Mouse (Mus musculus) midbrain, embryonic 10.5 days (tissue): Measurements from ENCODE around the gene Unc119b. TPM values are rescaled to one million over a fixed set of nuclear protein-coding genes. Genes with fewer than 3 reads are reported as not detected.
A peak's percentile ranks its signal among the peaks of the same experiment; 100 is the strongest.
"Not testable (repeated sequence)": the region's sequence is repeated elsewhere in the genome, so short reads cannot be mapped to it uniquely, and the experiment has no call there.

Source experiments
- DNase-seq: peaks from one replicate; pipeline ENCODE4 v3.0.0-alpha.2; 2017; ENCODE audit warnings: low spot score
- H3K27ac ChIP-seq: fragments of 300-500 bp; sonication (generic); replicated peaks from 2 replicates; pipeline ENCODE4 v1.5.1; 2016; ENCODE audit warnings: mild to moderate bottlenecking
- H3K27me3 ChIP-seq: fragments of 300-500 bp; sonication (generic); 2 replicates; pipeline ENCODE4 v1.6.1; 2016; ENCODE audit warnings: low read depth, mild to moderate bottlenecking; ENCODE audit not compliant: poor library complexity, severe bottlenecking
- H3K36me3 ChIP-seq: fragments of 300-500 bp; sonication (generic); 2 replicates; pipeline ENCODE4 v1.6.1; 2016; ENCODE audit warnings: mild to moderate bottlenecking, moderate library complexity
- H3K4me1 ChIP-seq: fragments of 300-500 bp; sonication (generic); 2 replicates; pipeline ENCODE4 v1.6.1; 2016
- H3K4me3 ChIP-seq: fragments of 300-500 bp; sonication (generic); 2 replicates; pipeline ENCODE4 v1.5.1; 2016; ENCODE audit warnings: mild to moderate bottlenecking, moderate library complexity
- H3K9me3 ChIP-seq: fragments of 300-500 bp; sonication (generic); replicated peaks from 2 replicates; pipeline ENCODE4 v1.6.1; 2016; ENCODE audit warnings: mild to moderate bottlenecking
- WGBS: fragments of 180-500 bp; shearing (Covaris S2); methylation state at CpG from one replicate; pipeline ENCODE4 v1.1.7; 2016; 5-methylcytosine and 5-hydroxymethylcytosine counted together
- polyA plus RNA-seq: library from polyadenylated mRNA; unstranded; fragments of >200 nt; fragmentation: Nextera tagmentation; extraction: Ambion mirVana; gene quantifications from 2 replicates; pipeline ENCODE4 v1.2.1, GENCODE M21; 2016

Gene Unc119b
- polyA plus RNA-seq, 1 experiment from 2014 or later = 68.7 TPM

DNA sequence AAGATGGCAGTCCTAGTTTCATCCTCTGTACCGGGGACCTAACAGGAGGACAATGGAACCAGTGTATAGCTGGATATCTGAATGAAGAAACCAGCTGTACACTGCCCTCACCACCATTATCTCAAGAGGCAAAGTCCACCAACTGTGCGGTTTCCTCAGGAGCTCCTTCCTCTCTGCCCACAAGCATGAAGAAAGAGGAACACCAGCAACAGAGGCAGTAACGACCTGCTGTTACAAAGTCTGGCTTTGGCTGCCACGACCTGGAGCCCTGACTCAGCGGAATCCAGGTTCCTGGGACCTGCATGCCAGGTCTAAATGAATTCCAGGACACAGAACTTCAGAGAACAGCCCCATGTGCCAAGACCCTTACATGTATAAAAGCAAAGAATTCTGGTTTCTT, 21.1 kb upstream of the Unc119b start:
- H3K4me1 ChIP-seq = peaks cover 68% of the 10 kb centered on the region
- DNase-seq = no peak
- 0 out of 2 replicates have a peak overlapping the region, but pooled peaks have one; percentile 49 for H3K27ac ChIP-seq
- peak overlapping the region; percentile 93 for H3K4me3 ChIP-seq
- H3K36me3 ChIP-seq = peaks cover 35% of the 10 kb centered on the region
- no peaks in the 10 kb centered on the region for H3K9me3 ChIP-seq
- 68% methylated on average over 5 of the region's 5 CpGs for WGBS
- H3K27me3 ChIP-seq = no peaks in the 10 kb centered on the region

GRCm38 (mm10) chr5:115155156-115155631, 20.4 kb upstream of the Unc119b start:
- peaks cover 42% of the 10 kb centered on the region for H3K36me3 ChIP-seq
- DNase-seq = no peak
- peaks cover 68% of the 10 kb centered on the region for H3K4me1 ChIP-seq
- H3K4me3 ChIP-seq = peak overlapping the region; percentile 93
- no peaks in the 10 kb centered on the region for H3K27me3 ChIP-seq
- 83% methylated on average over 13 of the region's 13 CpGs for WGBS
- no peaks in the 10 kb centered on the region for H3K9me3 ChIP-seq
- H3K27ac ChIP-seq = 0 out of 2 replicates have a peak overlapping the region, but pooled peaks have one; percentile 49

DNA sequence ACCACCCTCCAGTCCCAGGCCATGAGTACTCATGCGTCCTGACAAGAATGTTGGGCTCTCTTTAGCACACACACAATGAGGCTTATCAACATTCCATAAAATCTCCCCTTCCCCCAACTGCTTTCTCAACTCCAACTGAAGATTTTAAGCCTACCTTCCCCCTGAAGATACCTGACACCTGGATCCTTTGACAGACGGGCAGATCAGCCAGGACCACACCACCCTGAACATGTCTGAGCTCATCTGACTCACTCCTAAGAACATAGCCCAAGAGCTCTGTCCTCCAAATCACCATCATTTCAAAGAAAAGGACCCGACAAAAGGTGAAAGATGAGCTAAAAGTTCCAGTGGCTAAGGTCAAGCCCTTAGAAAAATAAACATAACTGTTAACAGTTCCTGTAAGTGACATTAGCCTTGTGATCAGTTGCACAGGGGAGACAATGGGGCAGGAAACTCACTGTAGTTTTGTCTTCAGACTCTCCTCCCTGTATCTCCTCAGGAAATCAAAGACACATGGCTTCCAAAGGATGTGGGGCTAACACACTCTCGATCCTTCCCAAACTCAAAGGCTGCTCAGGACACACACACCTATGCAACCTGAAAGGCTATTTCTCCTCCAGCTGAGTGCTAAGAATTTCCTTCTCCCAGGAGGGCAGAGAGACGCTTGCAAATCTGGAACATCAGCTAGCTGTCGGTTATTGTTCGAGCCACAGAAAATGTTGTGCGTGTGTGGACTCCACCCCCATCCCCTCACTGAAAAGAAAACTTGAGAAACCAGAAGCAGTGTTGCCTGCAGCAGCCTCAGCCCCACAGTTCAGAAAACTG, 17.6 kb upstream of the Unc119b start:
- Histone ChIP-seq H3K4me1 (peaks cover 50% of the 10 kb centered on the region), H3K27me3 (no peaks in the 10 kb centered on the region), H3K4me3 (no peak overlapping the region; the same call in 1 of the 2 replicates), H3K9me3 (no peaks in the 10 kb centered on the region; the same call in 1 of the 2 replicates), H3K27ac (no peak overlapping the region), H3K36me3 (peaks cover 70% of the 10 kb centered on the region)
- WGBS = 66% methylated on average over 8 of the region's 8 CpGs
- DNase-seq = no peak

GRCm38 (mm10) chr5:115151457-115151856, 16.7 kb upstream of the Unc119b start:
- Histone ChIP-seq H3K27me3 (no peaks in the 10 kb centered on the region), H3K9me3 (no peaks in the 10 kb centered on the region; the same call in 1 of the 2 replicates), H3K36me3 (peaks cover 79% of the 10 kb centered on the region), H3K27ac (no peak overlapping the region), H3K4me1 (peaks cover 41% of the 10 kb centered on the region), H3K4me3 (no peak overlapping the region)
- WGBS = 91% methylated on average over 13 of the region's 13 CpGs
- no peak for DNase-seq

DNA sequence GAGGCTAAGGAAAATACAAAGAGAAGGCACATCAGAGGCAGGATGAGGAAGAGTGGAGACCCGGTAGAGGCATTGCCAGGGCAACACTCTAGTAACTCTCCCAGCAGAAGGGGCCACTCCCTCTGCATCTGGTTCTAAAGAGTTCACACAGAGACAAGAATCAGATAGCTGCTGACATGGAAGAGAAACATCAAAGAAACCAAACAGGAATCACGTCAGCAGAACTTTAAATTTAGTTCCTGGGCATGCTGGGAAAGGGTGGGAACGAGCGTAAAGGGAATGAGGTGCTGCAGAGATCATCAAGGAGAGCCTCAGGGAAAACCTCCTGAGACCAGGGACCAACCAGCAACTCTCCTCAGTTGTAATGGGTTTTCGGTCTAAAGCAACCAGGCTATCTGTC, 16.2 kb upstream of the Unc119b start:
- H3K36me3 ChIP-seq = peaks cover 83% of the 10 kb centered on the region

GRCm38 (mm10) chr5:115149675-115150459, 15.1 kb upstream of the Unc119b start:
- H3K9me3 ChIP-seq = no peaks in the 10 kb centered on the region; the same call in 1 of the 2 replicates
- peaks cover 27% of the 10 kb centered on the region for H3K4me1 ChIP-seq
- no peak overlapping the region for H3K27ac ChIP-seq
- H3K27me3 ChIP-seq = no peaks in the 10 kb centered on the region
- H3K36me3 ChIP-seq = peaks cover 87% of the 10 kb centered on the region
- 95% methylated on average over 14 of the region's 14 CpGs for WGBS
- no peak for DNase-seq
- no peak overlapping the region for H3K4me3 ChIP-seq

More for the DNA sequence above, 16.2 kb upstream of the Unc119b start:
- Histone ChIP-seq H3K27ac (no peak overlapping the region), H3K4me1 (peaks cover 36% of the 10 kb centered on the region), H3K27me3 (no peaks in the 10 kb centered on the region), H3K9me3 (no peaks in the 10 kb centered on the region; the same call in 1 of the 2 replicates), H3K4me3 (no peak overlapping the region)
- WGBS = 84% methylated on average over 5 of the region's 5 CpGs
- DNase-seq = no peak

DNA sequence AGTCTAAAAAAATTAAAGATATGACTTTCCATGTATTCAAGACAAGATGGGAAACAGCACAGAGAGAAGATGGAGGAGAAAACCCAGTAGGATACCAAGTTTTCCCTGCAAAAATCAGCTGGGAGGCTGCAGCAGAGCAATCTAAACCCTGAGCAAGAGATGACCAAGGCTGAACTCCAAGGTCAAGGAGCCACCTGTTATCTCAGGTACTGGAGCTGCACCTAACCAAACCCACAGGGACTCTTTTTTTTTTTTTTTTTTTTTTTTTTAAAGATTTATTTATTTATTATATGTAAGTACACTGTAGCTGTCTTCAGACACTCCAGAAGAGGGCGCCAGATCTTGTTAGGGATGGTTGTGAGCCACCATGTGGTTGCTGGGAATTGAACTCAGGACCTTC, 14.1 kb upstream of the Unc119b start:
- Histone ChIP-seq H3K4me1 (peaks cover 22% of the 10 kb centered on the region), H3K36me3 (peaks cover 97% of the 10 kb centered on the region)
- not testable (repeated sequence) for H3K4me3 ChIP-seq, H3K27me3 ChIP-seq, DNase-seq, H3K27ac ChIP-seq, H3K9me3 ChIP-seq
- no CpG with 5 or more reads among the region's 1 CpGs for WGBS

DNA sequence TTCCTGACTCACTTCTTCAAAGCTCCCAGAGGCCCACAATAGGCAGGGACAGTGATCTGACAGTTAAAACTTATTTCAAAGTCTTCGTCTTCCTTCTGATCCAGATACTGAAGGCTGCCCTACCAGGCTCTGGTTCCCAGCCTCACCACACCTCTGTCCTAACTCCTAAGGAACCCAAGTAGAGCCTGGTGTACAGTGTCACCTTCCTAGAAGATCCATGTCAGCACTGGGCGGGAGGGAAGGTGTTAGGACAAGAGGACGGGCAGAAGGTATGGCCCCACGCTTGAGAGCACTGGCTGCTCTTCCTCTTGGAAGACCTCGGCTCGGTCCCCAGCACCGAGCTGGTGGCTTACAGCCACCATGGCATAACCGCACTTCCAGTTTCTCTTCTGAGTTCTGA, 13.6 kb upstream of the Unc119b start:
- Histone ChIP-seq H3K4me3 (no peak overlapping the region), H3K27ac (no peak overlapping the region), H3K4me1 (peaks cover 22% of the 10 kb centered on the region), H3K9me3 (no peaks in the 10 kb centered on the region; the same call in 1 of the 2 replicates), H3K27me3 (no peaks in the 10 kb centered on the region), H3K36me3 (peaks cover 94% of the 10 kb centered on the region)
- 92% methylated on average over 8 of the region's 8 CpGs for WGBS
- DNase-seq = no peak

DNA sequence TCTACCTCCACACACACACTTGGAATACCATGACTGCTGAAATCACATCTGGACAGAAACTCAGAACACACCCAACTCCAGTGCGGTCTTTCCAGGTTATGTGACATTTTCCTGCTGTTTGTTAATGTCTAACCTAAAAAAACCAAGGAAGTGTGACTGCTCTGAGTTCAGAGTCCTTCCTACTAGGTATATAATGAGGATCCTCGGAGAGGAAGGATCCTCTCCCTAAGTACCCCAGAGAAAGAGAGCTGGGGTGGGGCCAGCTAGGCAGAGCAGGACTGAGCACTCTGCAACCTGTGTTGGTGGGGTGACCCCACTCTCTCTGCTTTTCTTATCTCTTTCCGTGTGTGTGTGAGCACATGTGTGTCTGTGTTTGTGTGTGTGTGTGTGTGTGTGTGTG, 12.6 kb upstream of the Unc119b start:
- WGBS = 96% methylated on average over 3 of the region's 3 CpGs
- Histone ChIP-seq H3K36me3 (peaks cover 92% of the 10 kb centered on the region), H3K27me3 (no peaks in the 10 kb centered on the region), H3K27ac (no peak overlapping the region), H3K4me1 (peaks cover 19% of the 10 kb centered on the region), H3K4me3 (no peak overlapping the region), H3K9me3 (no peaks in the 10 kb centered on the region; the same call in 1 of the 2 replicates)
- DNase-seq = no peak

DNA sequence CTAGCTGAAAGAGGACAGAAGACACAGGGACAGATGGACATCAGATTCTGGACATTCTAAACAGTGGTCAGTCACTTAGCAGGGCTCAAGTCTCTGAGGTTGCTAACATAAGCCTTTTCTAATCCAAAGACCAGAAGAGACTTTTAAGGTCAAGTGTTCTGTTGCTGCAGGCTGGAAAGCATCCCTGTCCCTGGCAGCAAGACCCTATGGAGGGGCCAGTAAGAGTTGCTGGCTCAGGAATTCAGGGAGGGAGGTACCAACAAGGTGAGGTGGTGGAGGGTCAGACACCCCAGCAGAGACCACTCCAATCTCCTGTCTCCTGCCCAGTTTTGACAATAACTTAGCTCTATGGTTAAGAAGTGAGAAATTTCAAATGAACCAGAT, 12.0 kb upstream of the Unc119b start:
- H3K9me3 ChIP-seq = no peaks in the 10 kb centered on the region; the same call in 1 of the 2 replicates
- H3K4me1 ChIP-seq = peaks cover 18% of the 10 kb centered on the region
- no peak overlapping the region for H3K4me3 ChIP-seq
- no peaks in the 10 kb centered on the region for H3K27me3 ChIP-seq
- H3K36me3 ChIP-seq = peaks cover 92% of the 10 kb centered on the region
- no peak overlapping the region for H3K27ac ChIP-seq
- no peak for DNase-seq

GRCm38 (mm10) chr5:115145976-115146746, 11.4 kb upstream of the Unc119b start:
- Histone ChIP-seq H3K4me3 (no peak overlapping the region), H3K27me3 (no peaks in the 10 kb centered on the region), H3K36me3 (peaks cover 87% of the 10 kb centered on the region), H3K4me1 (peaks cover 18% of the 10 kb centered on the region), H3K27ac (no peak overlapping the region), H3K9me3 (no peaks in the 10 kb centered on the region; the same call in 1 of the 2 replicates)
- 87% methylated on average over 6 of the region's 6 CpGs for WGBS
- DNase-seq = no peak
